Mouse (Mus musculus): ENCODE measurements at regions not wholly inside any gene's neighbourhood (a gene's known extent, or its start where the extent isn't known, plus 50 kb on each side); places are given as distances from the start of the nearest gene placed in this dataset.

- no peak for TF ChIP-seq POLR2A (IDR thresholded peaks at IDR 0.05; ENCODE audit: borderline replicate concordance, insufficient read depth, low read length)
- no peak for TF ChIP-seq CTCF (IDR thresholded peaks at IDR 0.05; ENCODE audit: borderline replicate concordance, insufficient read depth, low read depth, low read length)
Observed at GRCm38 (mm10) chr10:118632187-118632586, 191.3 kb downstream of the Ifng start.
